Mouse (Mus musculus): ENCODE data around the gene Cracr2a.

The Cracr2a gene

DNA sequence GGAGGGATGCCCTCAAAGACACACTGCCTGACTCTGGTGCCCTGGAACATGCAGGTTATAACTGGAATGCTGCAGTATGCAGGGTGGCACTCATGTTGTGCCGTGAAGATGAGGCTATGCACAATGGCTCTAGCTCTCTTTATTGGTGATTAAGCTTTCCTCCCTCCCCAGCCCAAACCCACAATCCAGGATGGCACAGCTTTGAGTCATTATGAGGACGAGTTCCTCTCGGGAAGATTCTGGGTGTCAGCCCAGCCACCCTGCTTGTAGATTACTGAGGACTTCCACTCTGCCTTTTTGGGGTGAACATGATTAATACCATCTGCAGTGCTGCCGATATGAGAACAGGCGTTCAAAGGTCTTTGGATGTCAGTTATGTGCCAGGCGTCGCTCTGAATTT, 132.5 kb downstream of the Cracr2a start:
- DNase-seq (ENCODE audit: low spot score), result no peak

DNA sequence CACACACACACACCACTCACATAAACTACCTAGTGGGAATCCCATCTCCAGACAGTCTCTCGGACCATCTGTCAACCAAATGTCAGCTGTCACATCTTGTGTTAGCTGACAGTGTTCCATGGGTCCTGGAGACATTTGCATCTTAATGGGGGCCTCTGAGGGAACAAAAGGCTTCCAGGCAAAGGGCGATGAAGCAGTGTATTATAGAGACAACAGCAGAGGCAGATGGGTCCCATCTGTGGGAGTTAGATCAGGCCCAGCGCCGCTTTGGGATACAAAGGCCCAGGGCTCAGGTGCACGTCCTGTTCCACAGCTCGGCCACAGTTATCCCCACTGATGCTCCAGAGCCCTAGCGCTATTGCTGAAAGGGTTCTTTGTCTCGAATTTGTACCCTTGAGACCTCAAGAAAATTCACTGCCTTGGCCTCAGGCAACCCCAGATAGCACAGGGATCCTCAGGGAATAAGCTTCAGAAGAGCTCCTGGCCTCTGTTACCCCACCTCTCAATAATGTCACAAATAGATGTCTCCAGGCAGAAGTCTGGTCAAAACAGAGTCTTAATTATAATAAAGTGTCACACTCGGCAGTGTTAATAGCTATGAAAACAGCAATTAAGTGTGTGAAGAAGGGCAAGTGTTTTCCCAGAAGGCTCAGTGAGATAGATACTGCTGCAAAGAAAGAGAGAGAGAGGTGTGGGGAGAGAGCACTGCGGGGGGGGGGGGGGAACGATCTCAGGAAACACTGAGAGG, 140.1 kb downstream of the Cracr2a start:
- DNase-seq (ENCODE audit: low spot score), result peak; percentile 83

DNA sequence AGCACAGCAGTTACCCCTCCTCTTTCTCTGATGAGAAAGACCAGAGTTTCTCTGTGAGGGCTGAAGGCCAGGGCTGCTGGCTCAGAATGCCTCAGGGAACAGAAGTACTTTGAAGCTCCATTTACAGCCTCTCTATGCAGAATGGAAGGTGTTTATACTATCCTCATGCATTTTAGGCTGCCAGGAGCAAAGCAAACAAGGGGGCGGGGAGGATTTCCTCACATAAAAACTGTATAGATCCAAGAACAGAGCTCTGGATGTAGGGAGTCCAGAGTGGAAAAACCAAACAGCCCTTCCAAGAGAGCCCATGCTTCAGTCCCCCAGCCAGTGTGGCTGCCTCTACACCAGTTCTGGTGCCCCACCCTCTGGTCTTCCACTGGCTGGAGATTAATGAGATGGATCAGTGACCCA, 147.1 kb downstream of the Cracr2a start:
- peak; percentile 46 for DNase-seq (ENCODE audit: low spot score)

DNA sequence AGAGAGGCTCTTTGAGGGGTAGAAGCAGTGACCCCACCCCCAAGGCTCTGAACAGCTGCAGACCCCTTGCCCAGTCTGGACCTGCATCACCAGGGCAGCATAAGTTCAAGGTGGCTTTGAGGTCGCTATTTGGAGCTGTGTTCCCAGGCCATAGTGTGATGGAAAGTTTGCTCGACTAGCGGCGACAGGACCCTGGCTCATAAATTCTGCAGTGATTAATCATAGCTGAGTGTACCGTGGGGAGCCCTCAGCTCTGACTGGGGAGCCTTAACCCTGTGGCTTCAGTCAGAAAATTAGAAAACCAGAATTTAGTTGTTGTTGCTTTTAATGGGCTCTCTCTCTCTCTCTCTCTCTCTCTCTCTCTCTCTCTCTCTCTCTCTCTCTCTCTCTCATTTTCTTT, 153.8 kb downstream of the Cracr2a start:
- no peak for DNase-seq (ENCODE audit: low spot score)

DNA sequence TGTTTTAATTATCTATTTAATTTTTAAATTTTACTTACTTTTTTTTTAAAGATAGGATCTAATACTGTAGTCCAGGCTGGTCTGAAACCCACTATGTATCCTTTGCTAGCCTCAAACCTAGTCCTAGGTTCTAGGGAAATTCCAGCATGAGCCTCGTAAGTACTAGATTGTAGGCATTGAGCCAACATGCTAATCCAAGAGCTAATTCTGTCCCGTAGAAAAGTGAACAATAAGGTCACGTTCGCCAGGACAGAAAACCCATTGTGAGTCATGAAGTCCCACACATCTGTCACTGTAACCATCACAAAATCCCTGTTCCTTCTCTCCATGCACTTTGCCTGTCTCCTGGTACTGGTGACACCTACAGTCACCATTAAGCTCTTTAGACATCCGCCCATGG, 154.3 kb downstream of the Cracr2a start:
- no peak for DNase-seq (ENCODE audit: low spot score)

DNA sequence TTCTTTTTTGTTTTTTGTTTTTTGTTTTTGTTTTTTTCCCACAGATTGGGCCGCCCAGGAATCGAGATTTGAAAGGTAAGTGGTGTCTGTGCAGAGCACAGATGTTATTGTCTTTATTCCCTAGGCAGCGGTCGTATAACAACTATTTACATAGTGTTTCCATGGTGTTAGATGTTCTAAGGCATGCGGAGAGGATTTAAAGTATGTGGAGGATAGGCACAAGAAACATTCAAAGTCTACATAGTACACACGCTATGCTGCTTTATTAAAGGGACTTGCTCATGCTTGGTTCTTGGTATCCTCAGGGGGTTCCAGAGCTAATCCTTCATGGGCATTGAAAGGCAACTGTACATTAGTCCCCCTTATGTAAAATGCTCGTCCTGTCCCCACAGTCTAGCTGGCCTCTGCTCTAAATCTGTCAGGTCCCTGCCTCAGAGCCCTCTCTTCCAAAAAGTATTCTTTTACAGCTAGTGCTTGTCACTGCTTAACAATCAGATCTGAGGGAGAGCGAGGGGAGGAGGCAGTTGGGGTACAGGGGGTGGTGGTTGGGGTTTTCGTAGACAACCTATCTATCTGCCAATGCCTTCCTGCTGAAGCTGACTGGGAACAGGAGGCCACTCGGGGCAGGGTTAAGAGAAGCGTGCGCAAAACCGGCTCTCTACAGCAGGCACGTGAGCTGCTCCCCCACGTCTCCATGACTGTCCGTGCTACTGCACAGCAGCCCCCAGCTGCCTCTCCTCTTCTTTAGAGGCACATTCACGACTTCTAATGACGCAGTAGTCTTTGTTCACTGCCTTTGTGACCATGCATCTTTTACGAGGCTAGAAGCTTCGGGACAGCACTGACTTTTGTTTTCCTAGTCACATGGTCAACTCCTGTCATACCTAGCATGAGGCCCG, 156.3 kb downstream of the Cracr2a start:
- peak; percentile 70 for DNase-seq (ENCODE audit: low spot score)

DNA sequence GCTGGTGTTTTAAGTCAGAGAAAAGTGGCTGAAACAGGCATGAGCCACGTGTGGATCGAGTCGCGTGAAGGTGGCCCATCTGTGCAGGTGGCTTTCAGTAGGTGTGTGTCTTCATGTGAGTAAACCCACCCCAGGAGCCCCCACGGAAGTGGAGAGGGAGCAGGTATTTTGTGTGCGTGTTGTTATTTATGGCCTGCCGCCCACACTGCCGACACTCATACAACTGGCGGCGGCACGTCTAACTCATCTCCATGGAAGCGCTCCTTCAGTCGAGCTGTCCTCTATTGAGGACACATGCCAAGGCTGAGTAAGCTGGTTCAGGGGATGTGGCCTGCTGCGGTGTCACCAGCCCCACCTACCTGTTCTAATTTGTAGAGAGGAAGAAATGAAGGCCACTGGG, 158.7 kb downstream of the Cracr2a start:
- DNase-seq (ENCODE audit: low spot score), result no peak

DNA sequence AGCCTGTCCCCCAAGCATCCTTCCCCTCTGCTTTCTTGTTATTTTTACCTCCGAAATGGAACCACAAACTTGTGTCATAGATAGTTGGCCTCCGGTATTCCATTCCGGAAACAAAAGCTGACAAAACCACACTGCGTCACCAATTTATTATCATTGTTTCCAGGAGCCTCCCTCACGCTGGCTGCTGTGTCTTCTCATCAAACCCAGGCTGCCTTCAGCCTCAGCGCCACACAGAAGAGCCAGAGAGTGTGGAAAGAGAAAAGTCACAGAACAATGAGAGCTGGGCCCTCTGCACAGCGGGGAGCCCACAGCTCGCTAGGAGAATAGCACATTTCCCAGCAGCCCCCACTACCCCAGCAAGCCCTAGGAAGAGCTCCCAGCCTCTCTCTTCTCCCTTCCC, 162.0 kb downstream of the Cracr2a start:
- peak; percentile 19 for DNase-seq (ENCODE audit: low spot score)

All from embryo, embryonic 10.5 days (tissue).